Mouse (Mus musculus): Measurements from ENCODE around the gene Prelid3b.

The Prelid3b gene

DNA sequence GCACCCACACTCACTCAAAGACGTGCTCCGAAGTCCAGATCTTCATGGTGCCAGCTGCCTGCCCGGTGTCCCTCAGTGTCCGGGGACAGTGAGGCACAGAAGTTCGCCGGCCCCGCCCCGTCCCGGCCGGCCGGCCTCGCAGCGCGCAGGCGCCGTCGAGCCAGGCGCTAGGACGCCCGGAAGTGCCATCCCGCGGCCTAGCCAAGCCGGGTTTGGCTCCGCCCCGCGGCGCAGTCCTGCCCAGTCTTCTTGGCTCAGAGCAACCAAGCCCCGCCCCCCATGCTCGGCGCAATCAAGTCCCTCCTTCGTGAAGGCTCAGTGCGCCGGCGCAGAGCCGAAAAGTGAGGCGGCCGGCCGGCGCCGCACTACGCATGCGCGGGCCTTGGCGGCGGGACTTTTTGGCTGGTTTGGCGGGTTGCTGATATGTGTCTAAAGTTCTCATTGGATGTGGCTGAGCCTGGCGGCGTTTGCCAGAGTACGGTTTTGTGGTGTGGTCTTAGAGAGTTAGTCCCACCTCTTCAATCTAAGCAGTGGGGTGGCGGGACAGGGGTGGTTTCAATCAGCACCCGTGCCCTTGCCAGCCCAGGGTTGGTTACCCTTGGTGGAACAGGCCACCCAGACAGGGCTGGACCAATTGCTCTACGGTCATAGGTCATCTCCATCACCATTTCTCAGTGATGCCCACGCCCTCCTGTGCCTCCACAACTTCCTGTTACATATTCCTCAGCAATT, at the start of gene Prelid3b:
TSS of gene Prelid3b (minus strand) at position 264 of the 732 bp plus-strand sequence.
- DNase-seq: peak; percentile 99

DNA sequence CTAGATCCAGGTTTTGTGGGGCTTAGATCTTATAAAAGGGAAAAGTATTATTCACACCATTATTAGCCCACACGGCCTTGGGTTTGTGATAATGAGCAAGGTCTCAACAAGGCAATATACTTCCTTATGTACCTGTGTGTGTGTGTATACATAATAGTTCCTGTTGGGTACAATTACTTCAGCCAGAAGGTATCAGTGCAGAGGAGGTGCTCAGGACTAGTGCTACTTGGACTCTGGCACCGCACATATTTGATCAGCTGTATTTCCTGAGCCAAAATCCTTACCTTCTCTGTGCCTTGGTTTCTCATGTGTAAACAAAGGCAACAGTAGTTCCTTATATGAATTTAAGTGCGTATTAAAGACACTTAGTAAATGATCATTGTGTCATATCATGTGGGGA, 49.3 kb upstream of the Prelid3b start:
- no peak for DNase-seq

- DNase-seq: no peak
Measured at GRCm38 (mm10) chr2:174517141-174518079, 44.5 kb upstream of the Prelid3b start.

GRCm38 (mm10) chr2:174514887-174515286, 42.0 kb upstream of the Prelid3b start:
- DNase-seq: no peak

DNA sequence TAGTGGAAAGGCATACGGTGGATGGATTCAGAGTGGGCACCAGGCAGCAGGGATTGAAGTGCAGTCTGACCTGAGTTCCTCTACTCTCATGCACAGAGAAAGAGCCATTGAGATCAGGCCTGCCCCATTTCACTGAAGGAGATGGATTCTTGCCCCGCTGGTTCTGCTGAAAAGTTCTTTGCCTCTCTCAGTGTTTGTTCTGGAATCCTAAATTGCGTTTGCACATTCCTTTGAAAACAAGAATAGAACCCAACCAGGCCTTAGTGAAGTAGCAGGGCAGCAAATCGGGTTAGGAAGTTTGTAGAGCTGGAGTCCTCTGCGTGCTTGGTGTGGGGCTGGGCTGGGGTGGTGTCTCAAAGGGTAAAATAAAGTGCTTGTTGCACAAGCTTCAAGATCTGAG, 40.9 kb upstream of the Prelid3b start:
- no peak for DNase-seq

- no peak for DNase-seq
Measured at GRCm38 (mm10) chr2:174509825-174510224, 36.9 kb upstream of the Prelid3b start.

- no peak for DNase-seq
Measured at GRCm38 (mm10) chr2:174507998-174508397, 35.1 kb upstream of the Prelid3b start.

DNA sequence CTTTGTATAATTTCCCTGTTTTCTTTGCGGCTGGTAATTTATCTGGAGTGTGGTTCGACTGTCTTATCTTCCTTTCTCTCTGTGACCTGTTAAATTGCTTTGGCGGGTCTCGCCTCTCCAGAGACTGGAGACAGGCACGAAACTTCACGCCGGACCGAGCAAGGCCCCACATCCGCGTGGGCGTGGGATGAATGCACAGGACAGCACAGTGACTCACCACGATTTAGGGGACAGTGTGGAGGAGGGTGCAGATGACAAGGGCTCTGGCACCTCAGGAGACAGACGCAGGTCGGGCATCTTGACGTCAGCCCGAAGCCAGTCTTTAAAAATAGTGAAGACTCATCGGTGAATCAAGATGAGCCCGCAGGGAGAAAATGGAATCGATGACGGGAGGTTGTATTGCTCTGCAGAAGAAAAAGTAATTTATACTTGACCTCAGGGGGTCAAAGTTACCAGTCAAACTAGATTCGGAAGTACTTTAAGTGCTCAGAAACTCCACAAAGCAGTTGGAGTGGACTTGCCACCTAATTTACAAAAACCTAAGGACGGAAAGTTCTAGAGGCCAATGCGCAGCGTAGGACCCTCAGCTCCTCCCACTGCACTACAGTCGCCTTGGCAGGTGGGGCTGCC, 30.1 kb upstream of the Prelid3b start:
- peak; percentile 48 for DNase-seq

DNA sequence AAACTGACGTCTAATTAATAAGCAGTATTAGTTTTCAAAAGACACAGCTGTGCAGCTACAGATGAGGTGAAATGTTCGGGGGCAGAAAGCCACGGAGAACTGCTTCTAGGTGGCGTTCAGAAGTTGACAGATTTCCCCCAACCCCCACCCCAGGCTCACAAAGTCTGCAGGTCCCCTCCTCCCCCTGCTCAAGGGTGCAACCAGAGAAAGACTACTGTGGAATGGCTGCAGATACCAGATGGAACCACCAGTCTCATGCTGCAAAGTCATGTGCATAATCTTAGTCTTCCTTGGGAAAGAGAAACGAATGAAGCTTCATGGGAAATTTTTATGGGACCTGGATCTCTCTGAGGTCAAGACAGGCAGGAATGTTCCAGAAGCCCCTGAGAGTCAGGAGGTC, 29.4 kb upstream of the Prelid3b start:
- no peak for DNase-seq

- DNase-seq: no peak
Measured at GRCm38 (mm10) chr2:174501517-174501916, 28.6 kb upstream of the Prelid3b start.

DNA sequence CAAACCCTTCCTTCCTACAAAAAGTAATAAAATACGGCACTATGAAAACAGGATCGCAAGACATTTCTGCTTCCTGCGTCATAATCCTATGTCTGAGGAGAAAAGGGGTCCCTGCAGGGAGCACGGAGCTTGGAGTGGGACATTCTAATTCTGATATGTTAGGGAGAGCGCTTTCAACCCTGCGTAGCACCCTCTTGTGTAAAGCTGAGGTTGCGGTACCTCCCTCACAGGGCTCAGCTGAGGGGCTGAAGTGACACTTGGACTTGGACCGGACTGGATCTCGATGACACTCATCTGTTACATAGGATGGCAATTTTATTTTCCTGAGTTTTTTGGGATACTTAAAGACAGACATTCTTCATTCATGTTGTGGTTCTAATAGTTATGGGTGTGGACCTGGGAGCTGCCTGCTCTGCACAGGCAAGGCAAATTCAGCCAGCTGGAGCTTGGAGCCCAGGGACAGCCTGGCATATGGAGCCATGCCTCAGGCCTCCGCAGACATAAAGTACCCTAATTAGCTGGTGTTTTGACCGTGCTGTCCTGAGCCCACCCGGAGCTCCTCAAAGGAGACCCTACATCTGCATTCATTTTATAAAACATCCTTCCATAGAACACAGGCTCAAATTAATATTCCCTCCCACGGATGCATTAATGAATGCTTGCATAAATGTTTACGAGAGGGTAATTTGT, 28.1 kb upstream of the Prelid3b start:
- no peak for DNase-seq

- peak; percentile 33 for DNase-seq
Measured at GRCm38 (mm10) chr2:174492858-174493257, 20.0 kb upstream of the Prelid3b start.

GRCm38 (mm10) chr2:174487005-174487404, 14.1 kb upstream of the Prelid3b start:
- no peak for DNase-seq

DNA sequence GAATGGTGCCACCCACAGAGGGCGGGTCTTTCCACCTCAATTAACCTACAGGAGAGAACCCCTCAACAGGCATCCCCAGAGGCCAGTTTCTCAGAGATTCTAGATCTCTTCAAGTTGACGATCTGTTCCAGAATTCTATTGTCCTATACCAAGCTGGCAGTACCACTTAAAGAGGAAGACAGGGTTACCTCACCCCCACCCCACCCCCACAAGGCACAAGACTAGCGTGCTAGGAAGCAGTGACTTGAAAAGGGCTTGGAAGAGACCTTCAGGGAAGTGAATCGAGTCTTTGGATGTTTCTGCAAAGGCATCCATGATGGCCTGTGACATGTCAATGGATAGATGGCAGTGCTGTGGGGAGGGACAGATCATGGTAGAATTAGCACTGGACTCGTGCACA, 5.9 kb upstream of the Prelid3b start:
- DNase-seq: no peak

GRCm38 (mm10) chr2:174477543-174478319, 4.8 kb upstream of the Prelid3b start:
- no peak for DNase-seq

GRCm38 (mm10) chr2:174473550-174473927, 658 bp upstream of the Prelid3b start:
- no peak for DNase-seq

- DNase-seq: no peak
Measured at GRCm38 (mm10) chr2:174472407-174472806, 474 bp downstream of the Prelid3b start.

- DNase-seq: no peak
Measured at GRCm38 (mm10) chr2:174470786-174471405, 2.0 kb downstream of the Prelid3b start.

GRCm38 (mm10) chr2:174470333-174470732, 2.5 kb downstream of the Prelid3b start:
- DNase-seq: no peak

DNA sequence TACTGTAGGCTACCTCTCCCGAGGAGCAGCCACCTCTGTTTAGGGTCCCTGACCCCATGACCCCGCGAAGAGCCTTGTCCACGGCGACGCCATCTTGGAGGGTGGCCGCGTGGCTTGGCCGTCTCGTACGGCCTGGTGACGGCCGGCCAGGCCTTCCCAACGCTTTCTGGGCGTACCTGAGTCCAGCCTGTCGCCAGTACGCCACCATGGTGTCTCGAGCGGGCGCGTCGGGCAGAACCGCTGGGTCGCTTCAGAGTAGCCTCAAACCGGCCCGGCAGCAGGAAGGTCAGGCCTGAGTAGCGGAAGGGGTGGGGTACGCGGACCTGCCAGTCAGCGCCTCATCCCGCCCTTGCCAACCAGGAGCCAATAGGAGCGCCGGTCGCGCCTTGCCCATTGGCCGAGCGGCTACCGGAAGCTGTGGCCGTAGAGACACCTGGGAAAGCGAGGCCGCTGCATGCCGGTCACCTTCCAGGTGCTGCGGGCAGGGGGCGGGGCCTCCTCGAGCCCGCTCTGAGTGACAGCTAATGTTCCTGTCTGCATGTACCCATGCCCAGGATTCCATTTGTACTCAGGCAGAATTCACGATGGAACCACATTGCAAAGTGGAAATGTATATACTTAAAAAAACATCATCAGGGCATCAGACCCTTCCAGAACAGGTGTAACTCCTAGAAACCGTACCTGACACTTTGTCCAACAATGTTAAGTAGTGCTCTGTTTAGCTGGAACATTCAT, 8.9 kb downstream of the Prelid3b start, which contains the start of gene Atp5e:
TSS of gene Atp5e (minus strand) at position 317 of the 735 bp plus-strand sequence.
- DNase-seq: peak; percentile 99

- no peak for DNase-seq
Measured at GRCm38 (mm10) chr2:174463370-174463769, 9.5 kb downstream of the Prelid3b start.

Data from right cerebral cortex, adult 18-20 months (tissue).